Mouse (Mus musculus): ENCODE data around the gene Trim6. TPM values are rescaled to one million over a fixed set of nuclear protein-coding genes. Genes with fewer than 3 reads are reported as not detected.
A peak's percentile ranks its signal among the peaks of the same experiment; 100 is the strongest.

The Trim6 gene
- polyA plus RNA-seq (2014; fragmentation: Nextera tagmentation; extraction: Ambion mirVana) = 1.3 and 1.4 TPM in 2 replicates

GRCm38 (mm10) chr7:104218701-104219569, at the start of gene Trim6:
Gene Trim6, plus strand, starts transcription at chr7:104218793.
- Histone ChIP-seq H3K4me3 (ENCODE audit: low read depth, low read length) (peak within 1 kb of the TSS; percentile 30), H3K27me3 (ENCODE audit: control insufficient read depth, insufficient read depth, low read length) (no peaks in the 10 kb centered on the region), H3K27ac (ENCODE audit: low read length) (no peak within 1 kb of the TSS), H3K4me2 (replicated peaks; ENCODE audit: low read depth, low read length) (peak within 1 kb of the TSS; percentile 54), H3K4me1 (ENCODE audit: control insufficient read depth, insufficient read depth, low read length) (no peaks in the 10 kb centered on the region), H3K9ac (replicated peaks; ENCODE audit: low read depth, low read length) (no peak within 1 kb of the TSS), H3K9me3 (ENCODE audit: control insufficient read depth, low read depth, low read length) (no peaks in the 10 kb centered on the region), H3K36me3 (ENCODE audit: control insufficient read depth, insufficient read depth, low read length) (no peaks in the 10 kb centered on the region)
- ATAC-seq (ENCODE audit: insufficient number of reproducible peaks, insufficient read depth, low FRiP score, low read depth) = peak; percentile 76
- 3% methylated on average over 37 of the region's 37 CpGs for WGBS

GRCm38 (mm10) chr7:104169634-104170204, 48.9 kb upstream of the Trim6 start:
- Histone ChIP-seq H3K36me3 (ENCODE audit: control insufficient read depth, insufficient read depth, low read length) (no peaks in the 10 kb centered on the region), H3K4me2 (replicated peaks; ENCODE audit: low read depth, low read length) (no peak overlapping the region), H3K9ac (replicated peaks; ENCODE audit: low read depth, low read length) (no peak overlapping the region), H3K27me3 (ENCODE audit: control insufficient read depth, insufficient read depth, low read length) (no peaks in the 10 kb centered on the region), H3K27ac (ENCODE audit: low read length) (no peak overlapping the region), H3K4me1 (ENCODE audit: control insufficient read depth, insufficient read depth, low read length) (no peaks in the 10 kb centered on the region), H3K9me3 (ENCODE audit: control insufficient read depth, low read depth, low read length) (no peaks in the 10 kb centered on the region), H3K4me3 (ENCODE audit: low read depth, low read length) (no peak overlapping the region)
- no peak for ATAC-seq (ENCODE audit: insufficient number of reproducible peaks, insufficient read depth, low FRiP score, low read depth)
- WGBS = 69% methylated on average over 6 of the region's 6 CpGs

- Histone ChIP-seq H3K27me3 (ENCODE audit: control insufficient read depth, insufficient read depth, low read length) (no peaks in the 10 kb centered on the region), H3K4me2 (replicated peaks; ENCODE audit: low read depth, low read length) (no peak overlapping the region), H3K9me3 (ENCODE audit: control insufficient read depth, low read depth, low read length) (no peaks in the 10 kb centered on the region), H3K4me3 (ENCODE audit: low read depth, low read length) (no peak overlapping the region), H3K27ac (ENCODE audit: low read length) (no peak overlapping the region), H3K4me1 (ENCODE audit: control insufficient read depth, insufficient read depth, low read length) (no peaks in the 10 kb centered on the region), H3K36me3 (ENCODE audit: control insufficient read depth, insufficient read depth, low read length) (no peaks in the 10 kb centered on the region), H3K9ac (replicated peaks; ENCODE audit: low read depth, low read length) (no peak overlapping the region)
- ATAC-seq (ENCODE audit: insufficient number of reproducible peaks, insufficient read depth, low FRiP score, low read depth) = no peak
- 85% methylated on average over 1 of the region's 1 CpGs for WGBS
Measured at GRCm38 (mm10) chr7:104175085-104175484, 43.5 kb upstream of the Trim6 start.

GRCm38 (mm10) chr7:104178422-104179054, 40.1 kb upstream of the Trim6 start:
- WGBS = 74% methylated on average over 5 of the region's 5 CpGs
- Histone ChIP-seq H3K27ac (ENCODE audit: low read length) (no peak overlapping the region), H3K36me3 (ENCODE audit: control insufficient read depth, insufficient read depth, low read length) (no peaks in the 10 kb centered on the region), H3K27me3 (ENCODE audit: control insufficient read depth, insufficient read depth, low read length) (no peaks in the 10 kb centered on the region), H3K4me3 (ENCODE audit: low read depth, low read length) (no peak overlapping the region), H3K9me3 (ENCODE audit: control insufficient read depth, low read depth, low read length) (no peaks in the 10 kb centered on the region), H3K4me1 (ENCODE audit: control insufficient read depth, insufficient read depth, low read length) (no peaks in the 10 kb centered on the region), H3K4me2 (replicated peaks; ENCODE audit: low read depth, low read length) (no peak overlapping the region), H3K9ac (replicated peaks; ENCODE audit: low read depth, low read length) (no peak overlapping the region)
- no peak for ATAC-seq (ENCODE audit: insufficient number of reproducible peaks, insufficient read depth, low FRiP score, low read depth)

GRCm38 (mm10) chr7:104179074-104179473, 39.5 kb upstream of the Trim6 start:
- Histone ChIP-seq H3K27me3 (ENCODE audit: control insufficient read depth, insufficient read depth, low read length) (no peaks in the 10 kb centered on the region), H3K4me2 (replicated peaks; ENCODE audit: low read depth, low read length) (no peak overlapping the region), H3K36me3 (ENCODE audit: control insufficient read depth, insufficient read depth, low read length) (no peaks in the 10 kb centered on the region), H3K27ac (ENCODE audit: low read length) (no peak overlapping the region), H3K9ac (replicated peaks; ENCODE audit: low read depth, low read length) (no peak overlapping the region), H3K4me3 (ENCODE audit: low read depth, low read length) (no peak overlapping the region), H3K4me1 (ENCODE audit: control insufficient read depth, insufficient read depth, low read length) (no peaks in the 10 kb centered on the region), H3K9me3 (ENCODE audit: control insufficient read depth, low read depth, low read length) (no peaks in the 10 kb centered on the region)
- ATAC-seq (ENCODE audit: insufficient number of reproducible peaks, insufficient read depth, low FRiP score, low read depth) = no peak
- WGBS = 88% methylated on average over 1 of the region's 1 CpGs

GRCm38 (mm10) chr7:104183292-104183691, 35.3 kb upstream of the Trim6 start, which contains the start of gene Olfr648:
Gene Olfr648, minus strand, starts transcription at chr7:104183392.
- no peaks in the 10 kb centered on the region for H3K36me3 ChIP-seq (ENCODE audit: control insufficient read depth, insufficient read depth, low read length)
- 87% methylated on average over 2 of the region's 2 CpGs for WGBS

GRCm38 (mm10) chr7:104191275-104191674, 27.3 kb upstream of the Trim6 start:
- H3K36me3 ChIP-seq (ENCODE audit: control insufficient read depth, insufficient read depth, low read length) = no peaks in the 10 kb centered on the region
- H3K4me2 ChIP-seq (replicated peaks; ENCODE audit: low read depth, low read length) = no peak overlapping the region
- H3K4me3 ChIP-seq (ENCODE audit: low read depth, low read length) = no peak overlapping the region
- H3K4me1 ChIP-seq (ENCODE audit: control insufficient read depth, insufficient read depth, low read length) = no peaks in the 10 kb centered on the region
- no peak overlapping the region for H3K9ac ChIP-seq (replicated peaks; ENCODE audit: low read depth, low read length)
- H3K27me3 ChIP-seq (ENCODE audit: control insufficient read depth, insufficient read depth, low read length) = no peaks in the 10 kb centered on the region
- ATAC-seq (ENCODE audit: insufficient number of reproducible peaks, insufficient read depth, low FRiP score, low read depth) = no peak
- no peaks in the 10 kb centered on the region for H3K9me3 ChIP-seq (ENCODE audit: control insufficient read depth, low read depth, low read length)
- H3K27ac ChIP-seq (ENCODE audit: low read length) = no peak overlapping the region
- WGBS = 58% methylated on average over 9 of the region's 9 CpGs

More at GRCm38 (mm10) chr7:104183292-104183691, 35.3 kb upstream of the Trim6 start, which contains the start of gene Olfr648:
- no peak within 1 kb of the TSS for H3K27ac ChIP-seq (ENCODE audit: low read length)
- no peaks in the 10 kb centered on the region for H3K27me3 ChIP-seq (ENCODE audit: control insufficient read depth, insufficient read depth, low read length)
- H3K9me3 ChIP-seq (ENCODE audit: control insufficient read depth, low read depth, low read length) = no peaks in the 10 kb centered on the region
- H3K4me3 ChIP-seq (ENCODE audit: low read depth, low read length) = no peak within 1 kb of the TSS
- no peak for ATAC-seq (ENCODE audit: insufficient number of reproducible peaks, insufficient read depth, low FRiP score, low read depth)
- no peaks in the 10 kb centered on the region for H3K4me1 ChIP-seq (ENCODE audit: control insufficient read depth, insufficient read depth, low read length)
- no peak within 1 kb of the TSS for H3K9ac ChIP-seq (replicated peaks; ENCODE audit: low read depth, low read length)
- no peak within 1 kb of the TSS for H3K4me2 ChIP-seq (replicated peaks; ENCODE audit: low read depth, low read length)

- Histone ChIP-seq H3K27me3 (ENCODE audit: control insufficient read depth, insufficient read depth, low read length) (no peaks in the 10 kb centered on the region), H3K4me1 (ENCODE audit: control insufficient read depth, insufficient read depth, low read length) (no peaks in the 10 kb centered on the region), H3K9ac (replicated peaks; ENCODE audit: low read depth, low read length) (no peak within 1 kb of the TSS), H3K4me2 (replicated peaks; ENCODE audit: low read depth, low read length) (no peak within 1 kb of the TSS), H3K27ac (ENCODE audit: low read length) (no peak within 1 kb of the TSS), H3K4me3 (ENCODE audit: low read depth, low read length) (no peak within 1 kb of the TSS), H3K36me3 (ENCODE audit: control insufficient read depth, insufficient read depth, low read length) (no peaks in the 10 kb centered on the region), H3K9me3 (ENCODE audit: control insufficient read depth, low read depth, low read length) (no peaks in the 10 kb centered on the region)
- ATAC-seq (ENCODE audit: insufficient number of reproducible peaks, insufficient read depth, low FRiP score, low read depth) = no peak
- 84% methylated on average over 6 of the region's 6 CpGs for WGBS
Measured at GRCm38 (mm10) chr7:104195885-104196284, 22.7 kb upstream of the Trim6 start, which contains the start of gene Olfr649. Gene Olfr649, minus strand, starts transcription at chr7:104195985.
